ENCODE assay signal across 8 mouse cellular contexts in genomic region chrX:166478631-166479364, GRCm38 (mm10). TPM values are rescaled to one million over a fixed set of nuclear protein-coding genes. Genes with fewer than 3 reads are reported as not detected.
A peak's percentile ranks its signal among the peaks of the same experiment; 100 is the strongest.
DNase-seq lines count a peak whose midpoint lies in the region; ATAC-seq lines count a peak whose summit lies in the region.

No protein-coding gene starts in this region.

- intact Hi-C loops in heart, postnatal 14 days (cut with DNase I): no loop called here

- peak overlapping the region; percentile 56 for H3K4me2 ChIP-seq in embryonic facial prominence, embryonic 14.5 days (ENCODE audit: low read depth, low read length)
- H3K4me2 ChIP-seq in limb, embryonic 11.5 days (ENCODE audit: low read depth, severe bottlenecking): peak overlapping the region; percentile 30
- H3K4me2 ChIP-seq in midbrain, embryonic 12.5 days (replicated peaks): peak overlapping the region; percentile 60

- peak overlapping the region; percentile 78 for H3K9ac ChIP-seq in embryonic facial prominence, embryonic 14.5 days (ENCODE audit: low read depth, low read length)
- H3K9ac ChIP-seq in limb, embryonic 11.5 days (ENCODE audit: low read length): peak overlapping the region; percentile 71
- H3K9ac ChIP-seq in midbrain, embryonic 12.5 days (replicated peaks): peak overlapping the region; percentile 67

- peak overlapping the region; percentile 84; the same call in 1 of the 2 replicates for H3K27ac ChIP-seq in embryonic facial prominence, embryonic 14.5 days (replicated peaks; ENCODE audit: low read depth, low read length)
- H3K27ac ChIP-seq in limb, embryonic 11.5 days (replicated peaks; ENCODE audit: low read depth, low read length): no peak overlapping the region
- H3K27ac ChIP-seq in midbrain, embryonic 12.5 days (replicated peaks): peak overlapping the region; percentile 73; the same call in 1 of the 2 replicates

- H3K9me3 ChIP-seq in embryonic facial prominence, embryonic 14.5 days (ENCODE audit: control insufficient read depth, low read length): no peaks in the 10 kb centered on the region
- H3K9me3 ChIP-seq in limb, embryonic 11.5 days (ENCODE audit: control insufficient read depth, low read length): no peaks in the 10 kb centered on the region
- H3K9me3 ChIP-seq in midbrain, embryonic 12.5 days: no peaks in the 10 kb centered on the region

- 0 out of 2 replicates have a peak, but pooled peaks cover 5% of the 10 kb centered on the region for H3K27me3 ChIP-seq in embryonic facial prominence, embryonic 14.5 days (replicated peaks; ENCODE audit: control insufficient read depth, insufficient read depth, low read length)
- 0 out of 2 replicates have a peak, but pooled peaks cover 2% of the 10 kb centered on the region for H3K27me3 ChIP-seq in limb, embryonic 11.5 days (ENCODE audit: control insufficient read depth, insufficient read depth, low read length)
- peaks cover 16% of the 10 kb centered on the region; the same call in 1 of the 2 replicates for H3K27me3 ChIP-seq in midbrain, embryonic 12.5 days

- DNase-seq in right cerebral cortex, postnatal 14 days: peak; percentile 12
- DNase-seq in right cerebral cortex, adult 2 months (ENCODE audit: low spot score in 2 of 2): no peak
- DNase-seq in R1 (ENCODE audit: low read depth, low spot score): peak; percentile 23
- DNase-seq in embryonic facial prominence, embryonic 14.5 days (ENCODE audit: low spot score): no peak
- DNase-seq in heart, postnatal 14 days: peak; percentile 1 to 4
- DNase-seq in limb, embryonic 11.5 days (ENCODE audit: low spot score): peak; percentile 21
- DNase-seq in gastrocnemius, postnatal 25 days: no peak

- no peak for ATAC-seq in embryonic facial prominence, embryonic 14.5 days (ENCODE audit: low read depth)
- peak; percentile 18; the same call in 1 of the 2 replicates for ATAC-seq in limb, embryonic 11.5 days (ENCODE audit: insufficient number of reproducible peaks, low FRiP score, low TSS enrichment, low read depth)
- ATAC-seq in midbrain, embryonic 12.5 days (ENCODE audit: low FRiP score, low read depth): peak; percentile 16

- peak overlapping the region; percentile 62 for H3K4me3 ChIP-seq in embryonic facial prominence, embryonic 14.5 days (ENCODE audit: low read depth, low read length)
- peak overlapping the region; percentile 53 for H3K4me3 ChIP-seq in limb, embryonic 11.5 days (ENCODE audit: low read depth, low read length)
- peak overlapping the region; percentile 63 for H3K4me3 ChIP-seq in midbrain, embryonic 12.5 days

- no peaks in the 10 kb centered on the region for H3K4me1 ChIP-seq in embryonic facial prominence, embryonic 14.5 days (ENCODE audit: control insufficient read depth, insufficient read depth, low read length)
- H3K4me1 ChIP-seq in limb, embryonic 11.5 days (ENCODE audit: control insufficient read depth, insufficient read depth, low read length): no peaks in the 10 kb centered on the region
- H3K4me1 ChIP-seq in midbrain, embryonic 12.5 days: 0 out of 2 replicates have a peak, but pooled peaks cover 2% of the 10 kb centered on the region

- no peaks in the 10 kb centered on the region for H3K36me3 ChIP-seq in embryonic facial prominence, embryonic 14.5 days (ENCODE audit: control insufficient read depth, insufficient read depth, low read length)
- H3K36me3 ChIP-seq in limb, embryonic 11.5 days (ENCODE audit: control insufficient read depth, insufficient read depth, low read length): no peaks in the 10 kb centered on the region; the same call in 1 of the 2 replicates
- H3K36me3 ChIP-seq in midbrain, embryonic 12.5 days: no peaks in the 10 kb centered on the region

- 24% methylated on average over 28 of the region's 28 CpGs for WGBS in embryonic facial prominence, embryonic 14.5 days
- WGBS in limb, embryonic 11.5 days: 15% methylated on average over 28 of the region's 28 CpGs
- WGBS in midbrain, embryonic 12.5 days: 26% methylated on average over 28 of the region's 28 CpGs

RNA-seq across cellular contexts. Expression of gene Rab9, which starts 0.9 kb away (rescaled TPM):
- polyA plus RNA-seq in embryonic facial prominence, embryonic 14.5 days (2014; fragmentation: Nextera tagmentation; extraction: Ambion mirVana): 55.7 and 63.3 TPM in 2 replicates
- 10 to 100 TPM; 21.1 to 26.0 TPM for total RNA-seq in heart, postnatal 14 days (2021)
- polyA plus RNA-seq in limb, embryonic 11.5 days (2014; fragmentation: Nextera tagmentation; extraction: Ambion mirVana): 52.6 and 56.8 TPM in 2 replicates
- polyA plus RNA-seq in midbrain, embryonic 12.5 days (2016; fragmentation: Nextera tagmentation; extraction: Ambion mirVana): 44.7 and 48.7 TPM in 2 replicates
- total RNA-seq in gastrocnemius, postnatal 25 days (2021): 10 to 100 TPM; 14.3 to 14.6 TPM

RNA-seq across cellular contexts. Expression of gene Ofd1, which starts 38.3 kb away (rescaled TPM):
- 6.4 and 7.3 TPM in 2 replicates for polyA plus RNA-seq in embryonic facial prominence, embryonic 14.5 days (2014; fragmentation: Nextera tagmentation; extraction: Ambion mirVana)
- total RNA-seq in heart, postnatal 14 days (2021): 1 to 10 TPM; 3.6 to 4.0 TPM
- 9.2 and 9.3 TPM in 2 replicates for polyA plus RNA-seq in limb, embryonic 11.5 days (2014; fragmentation: Nextera tagmentation; extraction: Ambion mirVana)
- 8.4 and 9.2 TPM in 2 replicates for polyA plus RNA-seq in midbrain, embryonic 12.5 days (2016; fragmentation: Nextera tagmentation; extraction: Ambion mirVana)
- total RNA-seq in gastrocnemius, postnatal 25 days (2021): 1 to 10 TPM; 4.1 to 4.8 TPM

RNA-seq across cellular contexts. Expression of gene Trappc2, which starts 38.4 kb away (rescaled TPM):
- 31.6 and 35.1 TPM in 2 replicates for polyA plus RNA-seq in embryonic facial prominence, embryonic 14.5 days (2014; fragmentation: Nextera tagmentation; extraction: Ambion mirVana)
- 10 to 100 TPM; 13.0 to 17.8 TPM for total RNA-seq in heart, postnatal 14 days (2021)
- 17.1 and 17.3 TPM in 2 replicates for polyA plus RNA-seq in limb, embryonic 11.5 days (2014; fragmentation: Nextera tagmentation; extraction: Ambion mirVana)
- 56.5 and 56.8 TPM in 2 replicates for polyA plus RNA-seq in midbrain, embryonic 12.5 days (2016; fragmentation: Nextera tagmentation; extraction: Ambion mirVana)
- 10 to 100 TPM; 13.7 to 18.0 TPM for total RNA-seq in gastrocnemius, postnatal 25 days (2021)

RNA-seq across cellular contexts. Expression of gene Tceanc, which starts 39.6 kb away (rescaled TPM):
- 4.8 and 7.1 TPM in 2 replicates for polyA plus RNA-seq in embryonic facial prominence, embryonic 14.5 days (2014; fragmentation: Nextera tagmentation; extraction: Ambion mirVana)
- total RNA-seq in heart, postnatal 14 days (2021): 1 to 10 TPM; 2.7 to 2.8 TPM
- polyA plus RNA-seq in limb, embryonic 11.5 days (2014; fragmentation: Nextera tagmentation; extraction: Ambion mirVana): 11.6 and 12.7 TPM in 2 replicates
- 14.7 and 15.5 TPM in 2 replicates for polyA plus RNA-seq in midbrain, embryonic 12.5 days (2016; fragmentation: Nextera tagmentation; extraction: Ambion mirVana)
- 1 to 10 TPM; 1.7 to 2.0 TPM for total RNA-seq in gastrocnemius, postnatal 25 days (2021)

Comparison
In these comparisons a context has a peak if more than half of its experiments do, and no peak if none do; other contexts are left out.
1. DNase-seq: peak in right cerebral cortex, postnatal 14 days (single experiment), R1 (single experiment), heart, postnatal 14 days (2 of 2) and limb, embryonic 11.5 days (single experiment); none in right cerebral cortex, adult 2 months (0 of 2), embryonic facial prominence, embryonic 14.5 days (single experiment) and gastrocnemius, postnatal 25 days (single experiment).
2. Peak in every context shown above with its lines, with median percentiles within 50 percentile points of each other: H3K4me2 ChIP-seq, H3K4me3 ChIP-seq and H3K9ac ChIP-seq.